Mouse (Mus musculus) liver, embryonic 14.5 days (tissue): ENCODE data around the gene Rab8b.

Experiments used
- CTCF ChIP-seq: IDR thresholded peaks from 2 replicates; pipeline ENCODE4 v1.5.1; 2016; ENCODE audit warnings: antibody characterized with exemption, low read depth, control low read depth
- EP300 ChIP-seq: IDR thresholded peaks from 2 replicates; pipeline ENCODE4 v1.6.1; 2016; ENCODE audit warnings: antibody characterized with exemption, low read depth

- TF ChIP-seq CTCF, result no peak
- TF ChIP-seq EP300, result no peak
Measured at GRCm38 (mm10) chr9:66897851-66898250, 21.6 kb downstream of the Rab8b start.
